Mouse (Mus musculus) ES-Bruce4 (cell line): ENCODE data around the gene Cenpj.

ENCODE experiments used
- CTCF ChIP-seq: IDR thresholded peaks from one replicate; pipeline ENCODE4 v1.8.1; 2011; ENCODE audit warnings: low read depth, low read length
- EP300 ChIP-seq: IDR thresholded peaks from 2 replicates; pipeline ENCODE4 v1.6.1; 2011; ENCODE audit warnings: low read depth, low read length; ENCODE audit not compliant: insufficient read depth
- POLR2A ChIP-seq: IDR thresholded peaks from one replicate; pipeline ENCODE4 v1.8.1; 2011; ENCODE audit warnings: low read length; ENCODE audit not compliant: insufficient read depth

DNA sequence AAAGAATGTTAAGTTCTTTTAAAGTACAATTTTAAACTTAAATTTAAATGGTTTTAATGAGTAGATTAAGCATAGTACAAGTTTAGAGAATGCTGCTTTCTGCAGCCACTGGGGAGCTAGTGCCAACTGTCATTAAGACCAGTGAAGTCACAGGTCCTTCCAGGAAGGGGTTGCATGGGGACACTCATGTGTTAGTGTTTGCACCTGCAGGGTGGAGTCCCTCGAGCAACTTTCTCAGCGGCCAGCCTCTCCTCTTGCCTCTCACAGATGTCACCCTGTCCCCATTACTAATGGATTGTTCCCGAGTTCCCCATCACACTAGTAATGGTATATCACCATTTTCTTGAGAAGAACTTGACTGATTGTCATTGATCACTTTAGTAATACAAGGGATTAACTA is 38.0 kb upstream of the Cenpj start:
- TF ChIP-seq CTCF, result no peak
- TF ChIP-seq EP300, result no peak
- no peak for TF ChIP-seq POLR2A
